Mouse (Mus musculus): ENCODE measurements around the gene Cck. TPM values are rescaled to one million over a fixed set of nuclear protein-coding genes. Genes with fewer than 3 reads are reported as not detected.
A peak's percentile ranks its signal among the peaks of the same experiment; 100 is the strongest.

The Cck gene
- total and polyA plus RNA-seq, 2 experiments from 2014 or later: 150 to 174 TPM

- Histone ChIP-seq H3K27ac (ENCODE audit: low read depth, low read length) (no peak overlapping the region), H3K36me3 (ENCODE audit: insufficient read depth) (no peaks in the 10 kb centered on the region), H3K9me3 (ENCODE audit: low read length) (no peaks in the 10 kb centered on the region), H3K4me1 (ENCODE audit: insufficient read depth) (peaks cover 3% of the 10 kb centered on the region; the same call in 1 of the 2 replicates), H3K9ac (no peak overlapping the region), H3K4me3 (ENCODE audit: low read depth, low read length) (no peak overlapping the region), H3K27me3 (ENCODE audit: insufficient read depth, low read length) (no peaks in the 10 kb centered on the region), H3K4me2 (ENCODE audit: low read depth) (no peak overlapping the region)
- DNase-seq: no peak
- no peak for TF ChIP-seq CTCF (IDR thresholded peaks at IDR 0.05; ENCODE audit: low read depth)
- WGBS: 85% methylated on average over 4 of the region's 4 CpGs
- no peak for ATAC-seq
These were observed 16.4 kb upstream of the Cck start for GRCm38 (mm10) chr9:121511911-121512310.

- DNase-seq (peak; percentile 78), ATAC-seq (peak; percentile 92)
- H3K9me3 ChIP-seq (ENCODE audit: low read length): no peaks in the 10 kb centered on the region
- H3K4me3 ChIP-seq (ENCODE audit: low read depth, low read length): no peak overlapping the region
- H3K27ac ChIP-seq (ENCODE audit: low read depth, low read length): peak overlapping the region; percentile 60
- 39% methylated on average over 8 of the region's 8 CpGs for WGBS
- no peak overlapping the region; the same call in 1 of the 2 replicates for H3K9ac ChIP-seq
- H3K4me2 ChIP-seq (ENCODE audit: low read depth): no peak overlapping the region
- TF ChIP-seq CTCF (IDR thresholded peaks at IDR 0.05; ENCODE audit: low read depth): no peak
- H3K36me3 ChIP-seq (ENCODE audit: insufficient read depth): no peaks in the 10 kb centered on the region
- no peaks in the 10 kb centered on the region for H3K27me3 ChIP-seq (ENCODE audit: insufficient read depth, low read length)
- H3K4me1 ChIP-seq (ENCODE audit: insufficient read depth): peaks cover 4% of the 10 kb centered on the region; the same call in 1 of the 2 replicates
These were observed 11.1 kb upstream of the Cck start for GRCm38 (mm10) chr9:121506478-121507180.

- Histone ChIP-seq H3K4me2 (ENCODE audit: low read depth) (no peak overlapping the region), H3K4me1 (ENCODE audit: insufficient read depth) (peaks cover 4% of the 10 kb centered on the region; the same call in 1 of the 2 replicates), H3K9me3 (ENCODE audit: low read length) (no peaks in the 10 kb centered on the region), H3K9ac (no peak overlapping the region), H3K27me3 (ENCODE audit: insufficient read depth, low read length) (no peaks in the 10 kb centered on the region), H3K4me3 (ENCODE audit: low read depth, low read length) (no peak overlapping the region), H3K36me3 (ENCODE audit: insufficient read depth) (no peaks in the 10 kb centered on the region), H3K27ac (ENCODE audit: low read depth, low read length) (0 out of 2 replicates have a peak overlapping the region, but pooled peaks have one; percentile 29)
- no peak for TF ChIP-seq CTCF (IDR thresholded peaks at IDR 0.05; ENCODE audit: low read depth)
- peak; percentile 63; the same call in 1 of the 2 replicates for ATAC-seq
- 75% methylated on average over 8 of the region's 8 CpGs for WGBS
- DNase-seq: peak; percentile 81
These were observed 9.9 kb upstream of the Cck start for GRCm38 (mm10) chr9:121505346-121505745.

GRCm38 (mm10) chr9:121496102-121496501 is 608 bp upstream of the Cck start:
- Histone ChIP-seq H3K4me2 (ENCODE audit: low read depth) (peak overlapping the region; percentile 65), H3K27ac (ENCODE audit: low read depth, low read length) (no peak overlapping the region), H3K27me3 (ENCODE audit: insufficient read depth, low read length) (peaks cover 19% of the 10 kb centered on the region), H3K4me3 (ENCODE audit: low read depth, low read length) (peak overlapping the region; percentile 43; the same call in 1 of the 2 replicates), H3K4me1 (ENCODE audit: insufficient read depth) (peaks cover 3% of the 10 kb centered on the region; the same call in 1 of the 2 replicates), H3K9ac (peak overlapping the region; percentile 14; the same call in 1 of the 2 replicates), H3K36me3 (ENCODE audit: insufficient read depth) (no peaks in the 10 kb centered on the region), H3K9me3 (ENCODE audit: low read length) (no peaks in the 10 kb centered on the region)
- peak; percentile 26; the same call in 1 of the 2 replicates for TF ChIP-seq CTCF (IDR thresholded peaks at IDR 0.05; ENCODE audit: low read depth)
- 23% methylated on average over 10 of the region's 10 CpGs for WGBS
- peak; percentile 49 for DNase-seq
- ATAC-seq: no peak

GRCm38 (mm10) chr9:121494006-121494767 is 1.3 kb downstream of the Cck start:
- peaks cover 3% of the 10 kb centered on the region; the same call in 1 of the 2 replicates for H3K4me1 ChIP-seq (ENCODE audit: insufficient read depth)
- WGBS: 2% methylated on average over 48 of the region's 48 CpGs
- peak; percentile 39 for DNase-seq
- peak overlapping the region; percentile 65 for H3K4me2 ChIP-seq (ENCODE audit: low read depth)
- peaks cover 19% of the 10 kb centered on the region for H3K27me3 ChIP-seq (ENCODE audit: insufficient read depth, low read length)
- H3K9ac ChIP-seq: peak overlapping the region; percentile 56
- 0 out of 2 replicates have a peak overlapping the region, but pooled peaks have one; percentile 21 for H3K27ac ChIP-seq (ENCODE audit: low read depth, low read length)
- peak overlapping the region; percentile 43 for H3K4me3 ChIP-seq (ENCODE audit: low read depth, low read length)
- no peaks in the 10 kb centered on the region for H3K36me3 ChIP-seq (ENCODE audit: insufficient read depth)
- peak; percentile 52; the same call in 1 of the 2 replicates for ATAC-seq
- no peak for TF ChIP-seq CTCF (IDR thresholded peaks at IDR 0.05; ENCODE audit: low read depth)
- no peaks in the 10 kb centered on the region for H3K9me3 ChIP-seq (ENCODE audit: low read length)

- ATAC-seq (no peak), DNase-seq (no peak)
- H3K4me1 ChIP-seq (ENCODE audit: insufficient read depth): peaks cover 3% of the 10 kb centered on the region; the same call in 1 of the 2 replicates
- TF ChIP-seq CTCF (IDR thresholded peaks at IDR 0.05; ENCODE audit: low read depth): no peak
- no peak overlapping the region for H3K27ac ChIP-seq (ENCODE audit: low read depth, low read length)
- H3K27me3 ChIP-seq (ENCODE audit: insufficient read depth, low read length): peaks cover 15% of the 10 kb centered on the region
- peak overlapping the region; percentile 65; the same call in 1 of the 2 replicates for H3K4me2 ChIP-seq (ENCODE audit: low read depth)
- peaks cover 3% of the 10 kb centered on the region; the same call in 1 of the 2 replicates for H3K9me3 ChIP-seq (ENCODE audit: low read length)
- H3K36me3 ChIP-seq (ENCODE audit: insufficient read depth): no peaks in the 10 kb centered on the region
- H3K9ac ChIP-seq: no peak overlapping the region
- H3K4me3 ChIP-seq (ENCODE audit: low read depth, low read length): no peak overlapping the region
- WGBS: 49% methylated on average over 11 of the region's 11 CpGs
These were observed 3.8 kb downstream of the Cck start for GRCm38 (mm10) chr9:121491592-121492240.

All from forebrain, postnatal 0 days (tissue).